Mouse (Mus musculus): ENCODE measurements at regions not wholly inside any gene's neighbourhood (a gene's known extent, or its start where the extent isn't known, plus 50 kb on each side); places are given as distances from the start of the nearest gene placed in this dataset.

GRCm38 (mm10) chr13:45277842-45278416 is 111.6 kb upstream of the Mylip start:
- no peak for DNase-seq

GRCm38 (mm10) chr13:45281106-45281505 is 108.4 kb upstream of the Mylip start:
- DNase-seq: no peak

- DNase-seq: no peak
Observed at GRCm38 (mm10) chr13:45286651-45287050, 102.9 kb upstream of the Mylip start.

GRCm38 (mm10) chr13:45287217-45287616 is 102.3 kb upstream of the Mylip start:
- DNase-seq: no peak

GRCm38 (mm10) chr13:45289976-45290375 is 99.6 kb upstream of the Mylip start:
- no peak for DNase-seq

- DNase-seq: no peak
Observed at GRCm38 (mm10) chr13:45294691-45295090, 94.9 kb upstream of the Mylip start.

- DNase-seq: no peak
Observed at GRCm38 (mm10) chr13:45300610-45301009, 88.9 kb upstream of the Mylip start.

- no peak for DNase-seq
Observed at GRCm38 (mm10) chr13:45301191-45301905, 88.2 kb upstream of the Mylip start.

- DNase-seq: no peak
Observed at GRCm38 (mm10) chr13:45302796-45303195, 86.7 kb upstream of the Mylip start.

GRCm38 (mm10) chr13:45306177-45306576 is 83.4 kb upstream of the Mylip start:
- DNase-seq: no peak

GRCm38 (mm10) chr13:45307226-45307625 is 82.3 kb upstream of the Mylip start:
- DNase-seq: no peak

- DNase-seq: no peak
Observed at GRCm38 (mm10) chr13:45319646-45320045, 69.9 kb upstream of the Mylip start.

GRCm38 (mm10) chr13:45325736-45326293 is 63.7 kb upstream of the Mylip start:
- DNase-seq: no peak

- no peak for DNase-seq
Observed at GRCm38 (mm10) chr13:45326751-45327150, 62.8 kb upstream of the Mylip start.

- peak; percentile 24 for DNase-seq
Observed at GRCm38 (mm10) chr13:45330561-45330960, 59.0 kb upstream of the Mylip start.

- DNase-seq: no peak
Observed at GRCm38 (mm10) chr13:45332031-45332430, 57.5 kb upstream of the Mylip start.

GRCm38 (mm10) chr13:45333634-45334033 is 55.9 kb upstream of the Mylip start:
- DNase-seq: no peak
